Mouse (Mus musculus): ENCODE data around the gene Sv2a.

DNA sequence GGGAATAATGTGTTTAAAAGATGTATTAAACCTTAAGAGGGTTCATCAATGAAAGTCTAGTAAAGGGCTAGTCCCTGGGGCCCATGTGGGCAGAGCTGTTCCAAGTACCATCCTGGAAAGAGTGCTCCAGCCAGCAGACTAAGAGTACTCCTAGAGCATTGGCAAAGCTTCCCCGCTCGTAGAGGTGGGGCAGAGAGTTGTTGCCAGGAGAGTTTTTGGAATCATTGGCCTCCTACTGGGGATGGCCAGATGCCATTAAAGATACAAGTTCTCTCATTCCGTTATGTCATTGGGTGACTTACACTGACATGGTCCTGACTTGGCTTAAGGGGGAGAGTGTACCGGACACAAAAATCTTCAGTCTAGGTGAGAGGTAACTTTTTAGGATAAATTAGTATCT is 1.4 kb upstream of the Sv2a start:
- TF ChIP-seq EP300 (IDR thresholded peaks at IDR 0.05; ENCODE audit: low read depth) (no peak), CTCF (IDR thresholded peaks at IDR 0.05; ENCODE audit: low read depth) (no peak)
